Mouse (Mus musculus) right cerebral cortex, adult 18-20 months (tissue): ENCODE results near the gene Tmem14a.
"Not testable (repeated sequence)": the region's sequence is repeated elsewhere in the genome, so short reads cannot be mapped to it uniquely, and the experiment has no call there.

Source experiments
- DNase-seq: peaks from one replicate; pipeline ENCODE4 v3.0.0; 2022; ENCODE audit warnings: mixed read lengths

Gene Tmem14a

GRCm38 (mm10) chr1:21218489-21218919, at the start of gene Tmem14a:
Tmem14a (plus strand) TSS chr1:21218575.
- DNase-seq: peak; percentile 86

- no peak for DNase-seq
These were observed 33.2 kb upstream of the Tmem14a start for GRCm38 (mm10) chr1:21185196-21185595.

GRCm38 (mm10) chr1:21206241-21206640, 12.1 kb upstream of the Tmem14a start:
- DNase-seq: no peak

- DNase-seq: not testable (repeated sequence)
These were observed 4.8 kb upstream of the Tmem14a start for GRCm38 (mm10) chr1:21213537-21213936.

- DNase-seq: not testable (repeated sequence)
These were observed 4.2 kb upstream of the Tmem14a start for GRCm38 (mm10) chr1:21213991-21214692.

GRCm38 (mm10) chr1:21227756-21228395, 9.5 kb downstream of the Tmem14a start:
- DNase-seq: no peak

- not testable (repeated sequence) for DNase-seq
These were observed 10.7 kb downstream of the Tmem14a start for GRCm38 (mm10) chr1:21228740-21229722.

GRCm38 (mm10) chr1:21230376-21230775, 12.0 kb downstream of the Tmem14a start:
- no peak for DNase-seq

GRCm38 (mm10) chr1:21231744-21232464, 13.5 kb downstream of the Tmem14a start:
- peak; percentile 37 for DNase-seq

- DNase-seq: no peak
These were observed 14.1 kb downstream of the Tmem14a start for GRCm38 (mm10) chr1:21232516-21232915.

GRCm38 (mm10) chr1:21235359-21235758, 17.0 kb downstream of the Tmem14a start:
- DNase-seq: no peak

- no peak for DNase-seq
These were observed 21.8 kb downstream of the Tmem14a start, which contains the start of gene Gsta3 for GRCm38 (mm10) chr1:21239911-21240898. Gsta3 (plus strand) TSS chr1:21240589.

GRCm38 (mm10) chr1:21241096-21241495, 22.7 kb downstream of the Tmem14a start:
- DNase-seq: no peak

- DNase-seq: no peak
These were observed 26.1 kb downstream of the Tmem14a start for GRCm38 (mm10) chr1:21244290-21244960.

- DNase-seq: no peak
These were observed 27.8 kb downstream of the Tmem14a start for GRCm38 (mm10) chr1:21246136-21246535.

GRCm38 (mm10) chr1:21247896-21248295, 29.5 kb downstream of the Tmem14a start:
- DNase-seq: no peak

GRCm38 (mm10) chr1:21248560-21249390, 30.4 kb downstream of the Tmem14a start:
- no peak for DNase-seq

- no peak for DNase-seq
These were observed 33.3 kb downstream of the Tmem14a start for GRCm38 (mm10) chr1:21251661-21252060.

GRCm38 (mm10) chr1:21252566-21253302, 34.4 kb downstream of the Tmem14a start:
- DNase-seq: no peak
